Mouse (Mus musculus): ENCODE results near the gene Tas2r124. TPM values are rescaled to one million over a fixed set of nuclear protein-coding genes. Genes with fewer than 3 reads are reported as not detected.

The Tas2r124 gene
- polyA plus RNA-seq, 1 experiment: not detected

DNA sequence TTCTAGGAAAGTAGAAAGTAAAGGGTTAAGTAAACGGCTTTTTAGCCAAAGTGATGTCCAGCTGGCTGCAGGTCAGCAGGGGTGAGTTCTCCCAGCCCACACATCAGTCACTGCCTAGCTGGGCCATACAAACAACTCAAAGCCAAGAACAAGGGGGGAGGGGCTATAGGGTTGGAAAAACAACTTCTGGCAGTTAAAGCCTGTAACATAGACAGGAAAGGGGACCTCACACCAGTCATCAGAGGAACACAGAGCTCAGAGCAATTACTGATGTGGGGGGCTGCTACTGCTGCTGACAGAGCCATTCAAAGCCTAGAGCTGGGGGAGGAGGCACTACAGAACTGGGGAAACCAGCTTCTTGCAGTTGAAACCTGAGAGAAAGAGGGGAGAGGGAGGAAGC is 40.9 kb downstream of the Tas2r124 start:
- no peaks in the 10 kb centered on the region for H3K36me3 ChIP-seq (ENCODE audit: control insufficient read depth, insufficient read depth)
- no peaks in the 10 kb centered on the region for H3K79me3 ChIP-seq (ENCODE audit: low read depth)
- H3K27me3 ChIP-seq (ENCODE audit: control insufficient read depth, insufficient read depth, insufficient read length): no peaks in the 10 kb centered on the region
- TF ChIP-seq CEBPB (IDR thresholded peaks at IDR 0.05; ENCODE audit: low read depth): no peak
- no peak for TF ChIP-seq MYOG (IDR thresholded peaks at IDR 0.05; ENCODE audit: control insufficient read depth, extremely low read depth, insufficient read length)
- no peak for TF ChIP-seq MYOD1 (IDR thresholded peaks at IDR 0.05; ENCODE audit: control insufficient read depth, insufficient read length, low read depth)
- TF ChIP-seq USF1 (IDR thresholded peaks at IDR 0.05; ENCODE audit: low read depth): no peak
- TF ChIP-seq MAX (IDR thresholded peaks at IDR 0.05): no peak
- TF ChIP-seq FOSL1 (IDR thresholded peaks at IDR 0.05; ENCODE audit: insufficient read depth, low read length, poor library complexity, severe bottlenecking): no peak
- no peak for TF ChIP-seq CTCF (IDR thresholded peaks at IDR 0.05; ENCODE audit: control insufficient read depth, insufficient read depth, insufficient read length)
- no peaks in the 10 kb centered on the region for H3K79me2 ChIP-seq (ENCODE audit: control insufficient read depth, insufficient read depth)
- no peak overlapping the region for H3K4me3 ChIP-seq (ENCODE audit: insufficient read depth, poor library complexity, severe bottlenecking)
- no peak overlapping the region for H3ac ChIP-seq (ENCODE audit: control insufficient read depth, insufficient read length, low read depth)

DNA sequence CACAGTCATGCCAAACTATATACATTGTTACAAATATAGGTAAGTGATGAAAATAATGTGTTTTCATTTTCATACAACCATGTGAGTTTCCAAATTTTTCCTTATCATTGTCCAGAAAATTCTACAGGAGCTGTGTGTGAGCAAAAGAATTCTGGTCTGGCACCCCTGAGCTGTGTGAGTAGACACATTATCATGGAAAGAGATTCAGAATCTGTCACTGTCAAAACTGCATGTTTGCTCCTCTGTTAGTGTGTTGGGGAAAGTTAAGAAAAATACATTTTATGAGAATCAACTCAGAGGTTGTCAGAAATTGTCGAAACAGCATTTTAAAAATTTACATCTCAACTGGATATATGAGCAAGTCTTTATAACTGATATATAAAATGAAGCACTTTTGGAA is 48.0 kb downstream of the Tas2r124 start, which contains the start of gene Tas2r117:
Gene Tas2r117 (plus strand): TSS at position 301 of the 400 bp plus-strand sequence.
- H3K36me3 ChIP-seq (ENCODE audit: control insufficient read depth, insufficient read depth): no peaks in the 10 kb centered on the region

More for the DNA sequence above, 48.0 kb downstream of the Tas2r124 start, which contains the start of gene Tas2r117:
- Histone ChIP-seq H3ac (ENCODE audit: control insufficient read depth, insufficient read length, low read depth) (no peak within 1 kb of the TSS), H3K27me3 (ENCODE audit: control insufficient read depth, insufficient read depth, insufficient read length) (no peaks in the 10 kb centered on the region), H3K4me3 (ENCODE audit: insufficient read depth, poor library complexity, severe bottlenecking) (no peak within 1 kb of the TSS), H3K79me3 (ENCODE audit: low read depth) (no peaks in the 10 kb centered on the region), H3K79me2 (ENCODE audit: control insufficient read depth, insufficient read depth) (no peaks in the 10 kb centered on the region)
- no peak for TF ChIP-seq MYOG (IDR thresholded peaks at IDR 0.05; ENCODE audit: control insufficient read depth, extremely low read depth, insufficient read length)

Other genes with a start within 250 kb of the Tas2r124 start
- gene Prh1, start 184.9 kb upstream of the Tas2r124 start, polyA plus RNA-seq (2012; fragmentation: generic; extraction: Trizol): not detected
- gene Prp2, start 158.8 kb upstream of the Tas2r124 start, polyA plus RNA-seq (2012; fragmentation: generic; extraction: Trizol): not detected
- not detected for gene A630073D07Rik, start 103.2 kb upstream of the Tas2r124 start, polyA plus RNA-seq (2012; fragmentation: generic; extraction: Trizol)
- gene Tas2r120, start 97.8 kb upstream of the Tas2r124 start, polyA plus RNA-seq (2012; fragmentation: generic; extraction: Trizol): not detected
- not detected for gene Tas2r121, start 53.7 kb upstream of the Tas2r124 start, polyA plus RNA-seq (2012; fragmentation: generic; extraction: Trizol)
- not detected for gene Tas2r122, start 42.8 kb upstream of the Tas2r124 start, polyA plus RNA-seq (2012; fragmentation: generic; extraction: Trizol)
- not detected for gene Tas2r115, start 16.7 kb upstream of the Tas2r124 start, polyA plus RNA-seq (2012; fragmentation: generic; extraction: Trizol)
- not detected for gene Tas2r102, start 7.4 kb downstream of the Tas2r124 start, polyA plus RNA-seq (2012; fragmentation: generic; extraction: Trizol)
- gene Tas2r136, start 23.4 kb downstream of the Tas2r124 start, polyA plus RNA-seq (2012; fragmentation: generic; extraction: Trizol): not detected
- not detected for gene Tas2r117, start 48.1 kb downstream of the Tas2r124 start, polyA plus RNA-seq (2012; fragmentation: generic; extraction: Trizol)
- gene Tas2r123, start 92.4 kb downstream of the Tas2r124 start, polyA plus RNA-seq (2012; fragmentation: generic; extraction: Trizol): not detected
- not detected for gene Tas2r116, start 100.7 kb downstream of the Tas2r124 start, polyA plus RNA-seq (2012; fragmentation: generic; extraction: Trizol)
- not detected for gene Tas2r110, start 113.3 kb downstream of the Tas2r124 start, polyA plus RNA-seq (2012; fragmentation: generic; extraction: Trizol)
- not detected for gene Tas2r113, start 138.3 kb downstream of the Tas2r124 start, polyA plus RNA-seq (2012; fragmentation: generic; extraction: Trizol)
- not detected for gene Tas2r125, start 154.9 kb downstream of the Tas2r124 start, polyA plus RNA-seq (2012; fragmentation: generic; extraction: Trizol)
- not detected for gene Tas2r129, start 196.4 kb downstream of the Tas2r124 start, polyA plus RNA-seq (2012; fragmentation: generic; extraction: Trizol)
- not detected for gene Tas2r131, start 203.2 kb downstream of the Tas2r124 start, polyA plus RNA-seq (2012; fragmentation: generic; extraction: Trizol)
- gene Tas2r109, start 226.2 kb downstream of the Tas2r124 start, polyA plus RNA-seq (2012; fragmentation: generic; extraction: Trizol): not detected

Data from C2C12 (cell line).